Mouse (Mus musculus) urinary bladder, postnatal 25 days (tissue): ENCODE measurements around the gene Cttnbp2nl.

Experiments
- DNase-seq: peaks from one replicate; pipeline ENCODE4 v3.0.0; 2022; ENCODE audit warnings: low spot score

Cttnbp2nl gene

DNA sequence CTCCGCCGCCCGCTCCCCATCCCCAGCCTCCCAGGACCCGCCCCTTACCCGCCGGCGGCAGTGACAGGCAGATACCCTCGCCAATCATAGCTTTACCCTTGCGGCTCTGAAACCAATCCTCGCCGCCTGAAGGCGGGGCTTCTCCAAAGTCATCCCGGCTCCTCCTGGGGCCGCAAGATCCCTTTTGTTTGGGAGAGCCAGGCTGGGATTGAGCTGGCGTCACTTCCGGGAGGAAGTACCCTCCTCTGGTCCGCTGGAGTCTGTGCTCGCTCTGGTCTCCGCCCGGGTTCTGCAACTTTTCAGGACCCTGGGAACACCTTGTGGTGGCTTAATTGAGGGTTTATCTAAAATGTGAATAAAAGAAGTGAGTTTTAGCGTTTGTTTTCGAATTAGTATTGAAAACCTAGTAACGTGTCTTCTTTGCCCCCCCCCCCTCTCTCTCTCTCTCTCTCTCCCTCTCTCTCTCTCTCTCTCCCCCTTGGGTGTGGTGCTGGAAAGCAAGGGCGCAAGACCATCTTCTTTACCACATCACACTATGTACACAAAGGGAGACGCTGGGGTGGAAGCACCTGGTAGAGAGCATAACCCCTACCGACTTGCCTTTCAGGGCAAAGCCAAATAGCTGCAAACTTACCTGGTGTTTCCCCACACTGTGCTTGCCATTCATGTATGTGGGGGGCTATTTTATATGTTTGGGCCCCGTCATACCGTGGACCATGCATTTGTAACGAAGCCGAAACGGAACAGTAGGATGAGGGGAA is at the start of gene Cttnbp2nl:
Cttnbp2nl (minus strand) TSS at position 210 of the 761 bp plus-strand sequence.
- DNase-seq: peak; percentile 97

DNA sequence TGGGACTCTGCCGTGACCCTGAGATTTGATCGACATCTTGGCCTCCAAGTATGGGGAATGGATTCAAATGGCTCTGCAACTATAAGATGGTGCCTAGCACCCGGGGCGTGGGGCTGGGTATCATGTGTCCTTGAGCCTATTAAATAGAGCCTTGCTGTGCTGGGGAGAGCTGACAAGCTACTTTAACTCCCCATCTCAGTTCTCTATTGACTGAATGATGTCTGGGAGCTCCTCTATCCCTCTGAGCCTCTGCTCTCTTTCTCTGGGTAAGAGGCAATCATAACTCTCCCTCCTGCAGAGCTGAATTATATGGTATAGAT is 47.3 kb upstream of the Cttnbp2nl start:
- DNase-seq: no peak

DNA sequence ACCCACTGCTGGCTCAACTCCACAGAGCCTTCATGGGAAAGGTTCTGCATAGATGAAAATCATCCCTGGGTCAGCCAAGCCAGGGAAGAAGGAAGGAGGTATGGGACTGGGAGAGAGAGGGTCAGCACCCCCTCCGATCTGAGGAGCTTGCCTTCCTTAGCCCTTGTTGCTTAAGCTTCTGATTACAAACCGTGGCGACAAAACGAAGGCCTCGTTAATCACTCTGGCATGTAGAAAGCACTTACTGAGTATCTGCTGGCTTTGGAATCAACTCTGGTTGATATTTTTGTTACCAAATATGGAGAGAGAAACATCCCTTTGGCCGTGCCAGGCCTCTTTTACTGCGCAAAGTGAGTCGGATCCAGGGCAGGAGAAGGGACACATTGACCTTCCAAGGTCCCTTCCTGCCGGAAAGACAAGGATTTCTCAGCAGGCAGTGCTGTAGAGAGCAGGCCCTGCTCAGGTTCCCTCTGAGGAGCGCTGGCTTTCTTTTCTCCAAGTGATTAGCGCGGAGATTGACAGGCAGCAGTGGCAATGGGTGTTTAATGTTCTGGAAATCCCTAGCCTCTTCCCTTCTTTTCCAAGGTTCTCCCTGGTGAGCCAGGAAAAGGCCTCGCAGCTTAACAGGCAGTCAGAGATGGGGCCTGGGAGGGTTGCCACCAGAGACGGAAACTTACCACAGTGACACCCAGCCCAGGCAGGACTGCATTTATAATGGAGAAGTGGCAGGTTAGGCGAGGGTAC is 46.8 kb upstream of the Cttnbp2nl start:
- no peak for DNase-seq

DNA sequence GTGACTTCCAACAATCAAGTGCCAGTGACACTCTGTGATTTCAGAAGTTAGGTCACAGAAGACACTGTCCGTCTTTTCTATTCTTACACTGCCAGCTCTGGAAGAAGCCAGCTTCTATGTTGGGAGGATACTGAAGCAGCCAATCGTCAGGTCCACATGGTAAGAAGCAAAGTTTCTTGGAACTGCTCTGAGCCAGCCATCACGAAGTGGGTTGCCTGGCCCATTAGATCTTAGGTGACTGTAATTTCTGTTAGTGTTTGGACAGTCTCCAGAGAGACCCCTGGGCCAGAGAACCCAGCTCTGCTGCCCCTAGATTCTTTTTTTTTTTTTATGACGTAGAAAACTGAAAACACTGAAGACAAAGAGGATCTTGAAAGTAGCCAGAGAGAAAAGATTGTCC is 44.6 kb upstream of the Cttnbp2nl start:
- no peak for DNase-seq

DNA sequence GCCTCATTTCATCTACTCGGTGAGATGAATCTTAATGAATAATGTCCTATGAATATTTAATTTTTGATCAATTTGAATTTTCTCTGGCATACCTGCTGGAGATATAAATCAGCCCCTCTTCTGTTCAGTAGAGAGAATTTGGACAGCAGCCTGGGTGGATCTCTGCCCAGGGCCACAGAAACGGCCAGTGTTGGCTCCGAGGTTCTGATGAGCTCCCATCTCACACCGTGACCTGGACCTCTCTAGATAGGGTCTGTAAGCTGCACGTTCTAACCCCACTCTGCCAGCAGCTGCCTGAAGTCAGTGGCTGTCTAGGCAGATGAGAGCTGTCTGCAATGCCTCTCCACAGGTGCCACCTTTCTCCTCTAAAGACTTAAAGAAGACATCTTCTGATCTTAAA is 42.1 kb upstream of the Cttnbp2nl start:
- DNase-seq: no peak

DNA sequence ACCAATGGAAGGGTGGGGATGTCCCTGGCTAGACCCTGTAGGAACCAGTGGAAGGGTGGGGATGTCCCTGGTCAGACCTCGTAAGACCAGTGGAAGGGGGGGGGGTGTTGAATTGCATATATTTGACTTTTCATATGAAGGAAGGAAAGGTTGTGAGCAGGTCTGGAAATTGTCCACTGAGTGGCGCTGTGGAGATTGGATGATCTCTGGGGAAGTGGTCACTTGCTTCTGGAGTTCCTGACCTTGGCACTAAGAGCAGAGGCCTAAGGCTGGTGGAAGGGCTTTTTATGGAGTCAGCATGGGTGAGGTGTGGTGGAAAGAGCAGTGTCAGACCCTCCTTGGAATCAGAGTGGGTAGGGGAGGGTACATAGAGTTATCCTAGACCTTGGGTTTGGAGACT is 41.5 kb upstream of the Cttnbp2nl start:
- DNase-seq: no peak

DNA sequence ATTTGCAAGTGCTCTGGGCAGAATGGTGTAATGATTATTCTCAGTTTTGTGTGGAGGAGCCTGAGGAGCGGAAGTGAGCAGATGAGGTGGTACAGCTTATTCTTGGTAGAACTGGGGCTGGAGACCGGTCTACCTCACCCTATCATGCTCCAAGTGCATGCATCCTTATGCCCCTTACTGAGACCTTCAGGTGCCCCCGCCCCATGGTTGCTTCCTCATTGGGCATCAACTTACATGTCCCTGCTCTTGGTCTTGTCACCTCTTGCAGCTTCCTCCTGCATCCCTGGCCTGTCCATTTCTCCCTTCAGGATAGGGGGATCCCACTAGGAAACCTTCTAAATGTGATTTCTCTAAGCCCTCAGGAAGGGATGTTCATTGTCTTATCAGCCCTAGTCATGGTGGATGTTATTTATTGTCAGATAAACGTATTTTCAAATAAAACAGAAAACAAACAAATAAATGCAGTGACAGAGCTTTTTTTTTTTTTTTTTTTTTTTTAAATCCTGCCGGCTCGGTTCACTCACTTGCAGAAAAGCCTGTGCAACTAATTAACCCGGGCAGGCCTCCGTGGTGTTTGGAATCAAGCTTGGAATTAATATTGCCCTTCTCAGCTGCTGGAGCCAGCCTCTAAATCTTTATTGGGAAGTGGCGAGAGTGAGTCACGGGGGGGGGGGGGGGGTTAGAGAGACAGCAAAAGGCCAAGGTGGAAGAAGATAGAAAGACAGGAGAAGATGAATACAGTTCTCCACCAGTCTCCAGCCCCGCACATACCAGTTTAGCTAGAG is 40.0 kb upstream of the Cttnbp2nl start:
- no peak for DNase-seq

DNA sequence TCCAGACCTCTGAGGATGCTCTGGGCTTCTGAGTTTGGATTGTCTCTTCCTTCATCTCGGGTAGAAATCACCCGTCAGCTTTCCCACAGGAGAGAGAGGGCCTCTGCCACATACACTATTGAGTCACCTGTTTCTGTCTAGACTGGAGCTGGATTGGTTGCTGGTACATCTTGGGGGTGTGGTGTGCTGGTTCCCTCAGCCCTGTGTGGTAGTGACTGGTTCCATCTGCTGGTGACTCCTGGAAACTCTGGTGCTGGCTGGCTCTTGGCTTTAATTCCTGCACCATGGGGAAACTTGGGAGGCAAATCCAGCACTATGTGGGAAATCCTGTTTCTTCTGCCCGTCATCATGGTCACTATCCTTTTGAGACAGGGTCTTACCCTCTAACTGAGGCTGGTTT is 38.0 kb upstream of the Cttnbp2nl start:
- DNase-seq: peak; percentile 27

DNA sequence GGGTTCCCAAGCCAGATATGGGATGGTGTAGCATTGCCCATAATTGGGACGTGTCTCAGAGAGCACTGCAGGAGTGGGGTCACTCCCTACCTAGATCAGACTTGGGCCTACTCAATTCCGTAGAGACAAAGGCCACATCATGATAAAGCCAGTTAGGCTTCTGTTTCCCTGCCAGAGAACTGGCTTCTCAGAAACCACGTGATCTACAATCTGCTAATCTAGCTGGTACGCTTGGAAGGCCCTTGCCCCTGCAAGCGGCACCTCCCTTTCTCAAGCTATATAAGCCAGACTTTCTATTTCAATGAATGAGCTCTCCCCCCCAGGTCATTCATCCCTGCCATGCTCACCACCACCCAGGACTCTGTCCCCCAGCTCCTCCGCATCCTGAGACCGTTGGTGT is 37.2 kb upstream of the Cttnbp2nl start:
- no peak for DNase-seq

DNA sequence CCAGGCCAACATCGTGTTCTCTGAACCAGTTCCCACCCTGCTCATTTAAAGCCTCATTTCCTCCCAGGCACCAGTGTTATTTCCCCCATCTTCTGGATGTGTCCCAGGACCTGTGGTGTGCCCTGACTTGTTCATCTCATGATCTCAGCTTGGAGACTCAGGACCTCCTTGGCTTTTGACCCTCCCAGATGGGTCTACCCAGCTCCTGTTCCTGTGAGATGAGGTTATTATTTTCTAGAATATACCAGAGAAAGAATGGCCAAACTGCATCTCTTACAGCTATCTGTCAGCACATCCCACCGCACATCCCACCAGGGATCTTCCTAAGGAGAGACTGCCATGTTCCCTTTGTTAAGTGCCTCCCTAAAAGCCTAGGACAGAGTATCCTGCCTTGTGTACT is 35.7 kb upstream of the Cttnbp2nl start:
- no peak for DNase-seq

DNA sequence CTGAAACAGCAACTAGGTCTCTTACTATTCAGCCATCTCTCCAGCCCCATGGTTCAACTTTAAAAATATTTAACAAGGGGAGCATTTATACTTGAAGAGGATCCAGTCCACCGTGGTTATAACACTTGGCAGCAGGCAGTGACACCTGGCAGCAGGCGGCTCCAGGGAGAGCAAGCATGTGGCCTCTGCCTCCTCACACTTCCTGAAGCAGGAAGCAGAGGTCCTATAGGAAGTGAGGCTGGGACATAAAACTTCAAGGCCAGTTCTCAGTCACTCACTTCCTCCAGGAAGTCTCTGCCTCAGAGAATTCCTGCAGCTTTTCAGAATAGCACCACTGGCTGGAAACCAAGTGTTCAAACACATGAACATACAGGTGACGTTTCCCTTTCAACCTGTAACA is 34.4 kb upstream of the Cttnbp2nl start:
- no peak for DNase-seq

DNA sequence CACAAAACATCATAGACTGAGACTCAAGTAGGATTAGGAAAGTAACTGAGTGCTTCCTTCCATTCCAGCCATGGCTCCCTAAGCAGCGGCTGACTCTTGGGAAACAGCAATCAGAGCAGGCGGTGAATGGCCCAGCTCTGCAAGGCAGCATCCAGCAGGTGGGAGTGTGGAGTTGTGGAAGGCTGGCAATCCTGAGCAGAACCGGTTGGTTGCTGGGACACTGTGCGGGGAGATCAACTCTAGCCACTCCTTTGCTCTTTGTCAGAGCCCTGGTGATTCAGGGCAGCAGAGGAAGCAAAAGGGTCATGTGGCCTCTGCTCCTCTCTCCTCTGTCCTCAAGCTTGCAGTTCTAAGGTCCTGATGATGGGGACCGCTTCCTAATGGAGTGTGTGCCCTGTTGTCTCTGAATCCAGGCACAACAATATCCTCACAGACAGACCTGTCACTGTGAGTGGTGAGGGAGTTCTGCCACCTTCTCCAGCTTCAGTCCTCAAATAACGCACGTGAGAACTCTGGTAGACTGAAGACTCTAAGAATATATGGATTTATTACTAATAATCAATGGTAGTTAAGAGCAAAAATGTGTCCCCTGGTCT is 25.4 kb upstream of the Cttnbp2nl start:
- DNase-seq: peak; percentile 65

DNA sequence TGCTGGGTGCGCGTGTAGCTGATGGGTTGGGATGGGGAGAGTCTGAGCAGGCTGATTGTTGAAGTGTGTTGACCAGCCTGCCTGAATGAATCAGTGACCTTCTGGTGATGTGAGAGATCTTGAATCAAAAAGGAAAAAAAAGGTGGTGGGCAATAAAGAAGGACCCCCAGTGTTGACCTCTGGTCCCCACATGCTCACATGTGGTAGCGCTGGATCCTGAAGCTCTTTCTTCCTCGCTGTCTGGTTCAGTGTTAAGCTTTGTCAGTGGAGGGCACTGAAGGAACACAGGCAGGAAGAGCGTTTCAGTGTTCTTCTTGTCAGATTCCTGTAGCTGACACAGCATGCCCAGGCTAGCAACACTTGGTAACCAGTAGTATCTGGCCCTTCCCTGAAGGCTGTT is 22.9 kb upstream of the Cttnbp2nl start:
- no peak for DNase-seq

DNA sequence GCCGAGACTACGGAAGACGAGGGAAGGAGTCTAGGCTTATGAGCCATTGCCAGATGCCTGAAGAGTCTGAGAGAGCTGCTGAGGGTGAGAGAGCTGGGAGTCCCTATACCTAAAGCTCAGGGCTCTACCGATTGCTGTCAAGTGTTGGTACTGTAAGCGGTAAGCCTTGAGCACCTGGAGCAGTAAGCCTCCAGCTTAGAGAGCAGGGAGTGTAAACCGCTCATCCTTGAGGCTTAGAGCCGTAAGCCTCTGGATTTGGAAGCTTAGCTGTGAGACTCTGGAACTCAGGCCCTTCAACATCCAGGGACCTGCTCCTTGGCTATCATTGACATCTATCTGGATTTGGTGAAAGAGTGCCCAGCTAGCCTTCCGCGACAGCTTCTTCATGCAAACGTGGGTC is 19.6 kb upstream of the Cttnbp2nl start:
- DNase-seq: no peak

DNA sequence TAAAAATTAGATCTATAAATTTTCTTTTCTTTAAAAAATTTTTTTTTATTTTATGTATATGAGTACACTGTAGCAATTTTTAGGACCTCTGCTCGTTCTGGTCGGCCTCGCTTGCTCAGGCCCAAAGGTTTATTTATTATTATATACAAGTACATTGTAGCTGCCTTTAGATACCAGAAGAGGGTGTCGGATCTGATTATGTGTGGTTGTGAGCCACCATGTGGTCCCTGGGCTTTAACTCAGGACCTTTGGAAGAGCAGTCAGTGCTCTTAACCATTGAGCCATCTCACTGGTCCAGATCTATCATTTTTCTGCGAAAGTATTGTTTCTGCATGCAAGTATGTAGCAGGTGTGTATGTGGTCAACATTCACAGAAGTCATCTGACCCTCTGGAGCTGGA is 18.3 kb upstream of the Cttnbp2nl start:
- no peak for DNase-seq

DNA sequence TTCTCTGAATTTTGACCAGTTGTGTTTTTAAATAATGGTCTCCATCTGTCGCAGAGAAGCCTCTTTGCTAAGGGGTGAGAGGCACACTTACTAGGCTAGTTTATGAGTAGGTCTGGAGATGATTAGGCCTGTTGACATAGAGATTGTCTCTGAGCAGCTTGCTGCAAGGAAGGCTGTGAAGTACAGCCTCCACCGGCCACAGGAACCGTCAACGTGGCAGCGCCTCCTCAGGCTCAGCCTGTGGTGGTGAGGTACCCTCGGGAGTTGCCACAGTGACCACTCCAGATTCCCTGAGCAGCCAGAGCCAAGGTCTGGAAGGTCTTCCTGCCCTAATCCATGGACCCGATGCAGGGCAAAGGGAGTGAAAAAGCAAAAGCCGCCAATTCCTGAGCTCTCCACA is 17.6 kb upstream of the Cttnbp2nl start:
- no peak for DNase-seq

DNA sequence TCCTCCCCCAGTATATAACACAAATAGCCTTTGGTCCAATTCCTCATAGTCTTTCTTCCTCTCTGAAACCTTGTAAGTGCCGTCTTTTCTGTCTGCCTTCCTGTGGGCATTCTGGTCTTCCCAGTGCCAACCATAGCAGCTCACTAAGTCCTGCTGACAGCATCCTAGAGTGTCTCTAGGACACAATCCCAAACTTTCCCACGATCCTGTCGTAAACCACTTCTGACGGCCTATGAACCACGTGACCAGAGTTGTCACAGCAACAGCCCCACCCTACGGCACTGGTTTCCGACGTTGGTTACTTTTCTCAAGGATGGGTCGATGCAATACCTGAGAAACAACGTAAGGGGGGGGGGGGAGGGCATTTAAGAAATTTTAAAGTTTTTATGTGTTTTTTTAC is 13.6 kb upstream of the Cttnbp2nl start, which contains the start of gene 4930564D02Rik:
4930564D02Rik (plus strand) TSS at position 301 of the 400 bp plus-strand sequence.
- no peak for DNase-seq

DNA sequence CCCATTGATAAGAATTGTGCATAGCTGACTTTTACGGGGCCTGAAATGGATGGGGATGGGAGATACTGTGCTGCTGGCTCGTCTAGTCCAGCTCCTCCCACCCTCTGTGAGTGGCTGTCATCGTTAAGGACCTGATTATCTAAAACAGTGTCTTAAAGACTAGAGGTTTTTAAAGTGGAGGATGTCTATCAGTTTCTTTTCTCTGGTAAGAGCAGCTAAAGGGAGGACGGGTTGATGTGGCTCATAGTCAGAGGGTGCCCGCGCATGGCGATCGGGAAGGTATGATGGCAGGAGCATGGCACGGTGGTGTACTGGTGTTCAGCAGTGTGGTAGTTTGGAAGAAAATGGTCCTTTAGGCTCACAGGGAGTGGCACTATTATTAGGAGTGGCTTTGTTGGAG is 9.7 kb upstream of the Cttnbp2nl start:
- no peak for DNase-seq

DNA sequence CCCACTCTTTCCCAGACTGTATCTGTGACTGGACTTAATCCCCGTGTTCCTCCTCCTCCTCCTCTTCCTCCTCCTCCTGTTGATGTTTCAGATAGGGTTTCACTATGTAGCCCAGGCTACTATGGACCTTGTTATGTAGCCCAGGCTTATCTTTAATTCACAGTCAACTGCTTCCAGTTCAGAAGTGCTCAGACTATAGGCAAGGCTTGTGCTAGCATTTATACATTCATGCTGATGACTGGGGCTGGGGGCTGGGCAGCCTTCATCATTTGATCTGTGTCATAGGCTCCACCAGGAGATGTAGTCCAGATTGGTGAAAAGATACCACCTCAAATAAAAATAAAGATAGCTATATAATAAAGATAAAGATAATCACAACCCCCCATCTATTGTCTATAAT is 9.0 kb upstream of the Cttnbp2nl start:
- no peak for DNase-seq

DNA sequence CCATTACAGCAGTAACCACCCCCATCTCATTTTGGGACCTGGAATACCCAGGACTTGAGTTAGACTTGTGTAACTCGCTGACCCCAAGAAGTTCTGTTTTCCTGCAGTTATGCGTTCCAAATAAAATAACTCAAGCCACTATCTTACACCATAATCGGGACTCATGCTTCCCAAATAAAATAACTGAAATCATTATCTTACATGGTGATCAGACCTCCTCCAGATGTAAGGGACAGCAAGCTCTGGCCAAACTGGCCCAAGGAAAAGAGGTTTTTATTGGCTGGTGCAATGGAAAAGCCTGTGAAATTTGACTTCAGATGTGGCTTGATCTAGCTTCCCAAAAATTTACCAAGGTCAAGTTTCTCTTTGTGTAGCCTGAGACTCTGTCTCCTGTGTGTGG is 8.6 kb upstream of the Cttnbp2nl start:
- no peak for DNase-seq

DNA sequence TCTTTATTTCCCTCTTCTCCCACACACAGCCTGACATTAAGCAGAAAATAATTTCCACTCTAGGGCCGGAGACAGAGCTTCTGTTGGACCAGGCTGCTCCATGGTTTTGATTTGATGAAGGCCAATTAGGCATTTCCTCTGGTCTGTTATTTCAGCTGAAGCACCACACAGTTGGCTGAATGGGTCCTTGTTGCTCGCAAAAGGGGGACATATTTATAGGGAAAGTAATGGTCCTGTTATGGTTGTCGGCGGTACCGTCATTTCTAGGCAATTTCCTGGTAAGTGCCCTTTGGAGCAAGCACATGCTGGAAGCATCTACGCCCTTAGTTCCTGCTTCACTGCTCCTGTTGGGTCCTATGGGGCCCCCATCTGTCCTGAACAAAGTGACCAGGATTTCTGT is 8.0 kb upstream of the Cttnbp2nl start:
- no peak for DNase-seq

DNA sequence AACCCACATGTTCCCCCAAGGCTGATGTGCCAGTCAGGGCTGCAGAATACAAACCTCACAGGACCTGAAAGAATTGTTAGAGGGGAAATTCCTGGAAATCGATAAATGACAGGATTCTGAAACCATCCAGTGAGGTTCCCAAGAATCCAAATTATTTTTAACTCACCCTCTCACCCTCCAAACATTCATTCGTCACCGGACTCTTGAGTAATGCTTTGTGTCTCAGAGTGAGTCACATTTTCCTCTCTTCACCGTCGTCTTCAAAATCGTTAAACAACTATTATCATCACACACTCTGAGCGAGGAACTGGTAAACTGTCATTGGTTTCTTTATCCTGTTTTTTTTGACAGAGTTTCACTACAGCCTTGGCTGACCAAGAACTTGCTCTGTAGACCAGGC is 7.0 kb upstream of the Cttnbp2nl start:
- DNase-seq: no peak
